Mouse (Mus musculus): ENCODE data around the gene Akr1d1. TPM values are rescaled to one million over a fixed set of nuclear protein-coding genes. Genes with fewer than 3 reads are reported as not detected.

Akr1d1 gene
- polyA plus RNA-seq, 1 experiment from 2014 or later, result not detected

DNA sequence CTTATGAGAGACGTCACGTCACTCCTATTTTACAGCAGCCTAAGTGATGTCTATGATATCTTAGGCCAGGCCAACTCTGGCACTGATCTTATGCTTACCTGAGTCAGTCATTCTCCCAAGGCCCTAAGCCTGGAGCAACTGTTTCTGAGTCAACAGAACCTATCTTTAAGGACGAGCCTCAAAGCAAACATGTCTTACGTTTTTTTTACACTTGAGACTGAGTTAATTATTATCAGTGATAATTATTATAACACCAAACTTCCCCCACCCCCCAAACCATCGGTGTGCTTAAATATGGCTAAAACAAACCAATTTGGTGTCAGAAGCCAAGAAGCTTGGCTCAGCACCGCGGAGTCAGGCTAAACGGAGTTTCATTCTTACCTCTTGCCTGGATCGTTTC lies 9.4 kb downstream of the Akr1d1 start:
- Histone ChIP-seq H3K4me1 (ENCODE audit: control insufficient read depth in 2 of 2, insufficient read depth in 2 of 2, low read length in 2 of 2) (no peaks in the 10 kb centered on the region), H3K9me3 (ENCODE audit: control insufficient read depth, low read length) (no peaks in the 10 kb centered on the region), H3K4me3 (ENCODE audit: control insufficient read depth in 1 of 2, insufficient read depth in 1 of 2, low read depth in 1 of 2, low read length in 2 of 2) (no peak overlapping the region), H3K4me2 (ENCODE audit: low read length) (no peak overlapping the region), H3K9ac (ENCODE audit: low read length) (no peak overlapping the region), H3K36me3 (ENCODE audit: control insufficient read depth, insufficient read depth, low read length) (no peaks in the 10 kb centered on the region), H3K27ac (replicated peaks in 1 of 2; ENCODE audit: control insufficient read depth in 1 of 2, insufficient read depth in 1 of 2, low read depth in 2 of 2, low read length in 2 of 2) (no peak overlapping the region), H3K27me3 (ENCODE audit: control insufficient read depth, insufficient read depth, low read length) (no peaks in the 10 kb centered on the region)
- WGBS, result 83% methylated on average over 9 of the region's 9 CpGs
- ATAC-seq (ENCODE audit: insufficient number of reproducible peaks, insufficient read depth, low FRiP score, low read depth), result no peak

DNA sequence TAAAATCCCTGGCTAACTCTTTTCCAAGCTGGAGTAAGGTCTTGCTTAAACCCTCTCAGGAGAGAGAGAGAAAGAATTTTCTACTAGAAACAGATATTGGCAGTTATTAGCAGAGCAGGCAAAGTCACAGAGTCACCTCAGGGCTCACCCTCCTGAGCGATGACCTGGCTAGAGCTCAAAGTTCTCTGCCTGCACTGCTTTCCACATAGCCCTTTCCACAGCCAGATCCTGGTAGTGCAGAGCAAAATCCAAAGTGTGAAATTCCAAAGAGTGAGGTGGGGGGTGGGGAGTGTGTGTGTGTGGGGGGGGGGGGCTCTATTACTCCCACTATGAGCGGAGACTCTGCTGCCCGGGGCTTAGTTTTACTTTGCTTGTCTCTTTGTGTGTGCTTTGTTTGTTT lies 10.1 kb downstream of the Akr1d1 start:
- no peak overlapping the region for H3K4me3 ChIP-seq (ENCODE audit: control insufficient read depth in 1 of 2, insufficient read depth in 1 of 2, low read depth in 1 of 2, low read length in 2 of 2)
- no peaks in the 10 kb centered on the region for H3K4me1 ChIP-seq (ENCODE audit: control insufficient read depth in 2 of 2, insufficient read depth in 2 of 2, low read length in 2 of 2)
- H3K4me2 ChIP-seq (ENCODE audit: low read length), result no peak overlapping the region
- H3K36me3 ChIP-seq (ENCODE audit: control insufficient read depth, insufficient read depth, low read length), result no peaks in the 10 kb centered on the region
- no peaks in the 10 kb centered on the region for H3K9me3 ChIP-seq (ENCODE audit: control insufficient read depth, low read length)
- no peak for ATAC-seq (ENCODE audit: insufficient number of reproducible peaks, insufficient read depth, low FRiP score, low read depth)
- no peak overlapping the region for H3K9ac ChIP-seq (ENCODE audit: low read length)
- no peak overlapping the region for H3K27ac ChIP-seq (replicated peaks in 1 of 2; ENCODE audit: control insufficient read depth in 1 of 2, insufficient read depth in 1 of 2, low read depth in 2 of 2, low read length in 2 of 2)
- no peaks in the 10 kb centered on the region for H3K27me3 ChIP-seq (ENCODE audit: control insufficient read depth, insufficient read depth, low read length)
- 37% methylated on average over 3 of the region's 3 CpGs for WGBS

DNA sequence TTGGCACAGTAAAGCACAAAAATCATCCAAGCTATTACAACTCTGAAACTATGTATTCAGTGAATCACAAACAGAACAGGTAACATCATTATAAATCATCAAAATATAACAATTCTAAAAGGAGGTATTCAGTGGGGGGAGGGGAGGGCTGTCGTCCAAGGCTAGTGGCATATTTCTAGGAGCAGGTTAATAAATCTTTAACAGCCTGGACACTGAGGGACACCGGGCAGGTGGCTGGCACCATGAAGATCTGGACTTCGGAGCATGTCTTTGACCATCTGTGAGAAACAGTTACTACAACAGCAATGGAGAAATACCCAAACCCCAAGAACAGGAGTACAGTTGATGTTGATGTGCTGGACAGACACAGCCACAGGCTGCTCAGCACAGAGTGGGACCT lies 11.2 kb downstream of the Akr1d1 start:
- no peak for ATAC-seq (ENCODE audit: insufficient number of reproducible peaks, insufficient read depth, low FRiP score, low read depth)
- no peaks in the 10 kb centered on the region for H3K36me3 ChIP-seq (ENCODE audit: control insufficient read depth, insufficient read depth, low read length)
- no peaks in the 10 kb centered on the region for H3K27me3 ChIP-seq (ENCODE audit: control insufficient read depth, insufficient read depth, low read length)

DNA sequence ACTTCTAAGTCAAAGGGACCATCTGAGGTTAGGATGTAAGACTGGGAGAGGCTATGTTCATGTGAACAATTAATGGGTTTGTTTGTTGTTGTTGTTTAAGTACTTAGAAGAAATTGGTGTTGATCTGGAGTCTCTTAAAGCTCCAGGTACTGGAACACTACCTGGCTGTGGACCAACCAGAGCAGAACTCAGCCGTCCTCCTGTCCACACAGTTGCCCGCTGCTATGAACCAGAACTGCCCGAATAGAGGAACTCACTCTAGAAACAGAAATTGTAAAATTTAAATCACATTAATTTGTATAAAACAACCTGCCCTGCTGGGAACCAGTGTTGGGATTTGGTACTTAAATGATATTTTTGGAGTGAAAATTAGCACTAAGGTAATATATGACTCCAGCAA lies 12.2 kb downstream of the Akr1d1 start:
- Histone ChIP-seq H3K27ac (replicated peaks in 1 of 2; ENCODE audit: control insufficient read depth in 1 of 2, insufficient read depth in 1 of 2, low read depth in 2 of 2, low read length in 2 of 2) (no peak overlapping the region), H3K36me3 (ENCODE audit: control insufficient read depth, insufficient read depth, low read length) (no peaks in the 10 kb centered on the region), H3K27me3 (ENCODE audit: control insufficient read depth, insufficient read depth, low read length) (no peaks in the 10 kb centered on the region), H3K4me3 (ENCODE audit: control insufficient read depth in 1 of 2, insufficient read depth in 1 of 2, low read depth in 1 of 2, low read length in 2 of 2) (no peak overlapping the region), H3K4me2 (ENCODE audit: low read length) (no peak overlapping the region), H3K9me3 (ENCODE audit: control insufficient read depth, low read length) (no peaks in the 10 kb centered on the region), H3K9ac (ENCODE audit: low read length) (no peak overlapping the region), H3K4me1 (ENCODE audit: control insufficient read depth in 2 of 2, insufficient read depth in 2 of 2, low read length in 2 of 2) (no peaks in the 10 kb centered on the region)
- 91% methylated on average over 3 of the region's 3 CpGs for WGBS
- ATAC-seq (ENCODE audit: insufficient number of reproducible peaks, insufficient read depth, low FRiP score, low read depth), result no peak

More for the DNA sequence above, 11.2 kb downstream of the Akr1d1 start:
- 77% methylated on average over 3 of the region's 3 CpGs for WGBS
- Histone ChIP-seq H3K4me2 (ENCODE audit: low read length) (no peak overlapping the region), H3K9me3 (ENCODE audit: control insufficient read depth, low read length) (no peaks in the 10 kb centered on the region), H3K4me3 (ENCODE audit: control insufficient read depth in 1 of 2, insufficient read depth in 1 of 2, low read depth in 1 of 2, low read length in 2 of 2) (no peak overlapping the region), H3K9ac (ENCODE audit: low read length) (no peak overlapping the region), H3K4me1 (ENCODE audit: control insufficient read depth in 2 of 2, insufficient read depth in 2 of 2, low read length in 2 of 2) (no peaks in the 10 kb centered on the region), H3K27ac (replicated peaks in 1 of 2; ENCODE audit: control insufficient read depth in 1 of 2, insufficient read depth in 1 of 2, low read depth in 2 of 2, low read length in 2 of 2) (no peak overlapping the region)

DNA sequence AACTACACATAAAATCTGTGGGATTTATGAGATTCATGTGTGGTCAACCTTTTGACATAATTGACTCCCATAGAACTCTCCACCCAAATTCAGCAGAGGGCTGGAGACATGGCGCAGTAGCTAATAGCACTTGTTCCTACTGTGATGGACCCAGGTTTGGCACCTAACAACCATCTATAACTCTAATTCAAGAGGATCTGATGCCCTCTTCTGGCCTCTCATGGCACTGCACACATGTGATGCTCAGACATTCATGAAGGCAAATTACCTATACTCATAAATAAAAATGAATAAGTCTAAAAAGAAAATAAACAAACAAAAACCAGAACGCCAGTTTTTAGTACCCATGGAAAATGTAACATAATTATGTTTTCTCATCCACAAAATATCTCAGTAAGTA lies 22.8 kb downstream of the Akr1d1 start:
- Histone ChIP-seq H3K4me3 (ENCODE audit: control insufficient read depth in 1 of 2, insufficient read depth in 1 of 2, low read depth in 1 of 2, low read length in 2 of 2) (no peak overlapping the region), H3K36me3 (ENCODE audit: control insufficient read depth, insufficient read depth, low read length) (no peaks in the 10 kb centered on the region), H3K27me3 (ENCODE audit: control insufficient read depth, insufficient read depth, low read length) (no peaks in the 10 kb centered on the region), H3K9me3 (ENCODE audit: control insufficient read depth, low read length) (peaks cover 3% of the 10 kb centered on the region; the same call in 1 of the 2 replicates), H3K4me1 (ENCODE audit: control insufficient read depth in 2 of 2, insufficient read depth in 2 of 2, low read length in 2 of 2) (no peaks in the 10 kb centered on the region), H3K9ac (ENCODE audit: low read length) (no peak overlapping the region), H3K4me2 (ENCODE audit: low read length) (no peak overlapping the region), H3K27ac (replicated peaks in 1 of 2; ENCODE audit: control insufficient read depth in 1 of 2, insufficient read depth in 1 of 2, low read depth in 2 of 2, low read length in 2 of 2) (no peak overlapping the region)
- no peak for ATAC-seq (ENCODE audit: insufficient number of reproducible peaks, insufficient read depth, low FRiP score, low read depth)
- WGBS, result 78% methylated on average over 2 of the region's 2 CpGs

DNA sequence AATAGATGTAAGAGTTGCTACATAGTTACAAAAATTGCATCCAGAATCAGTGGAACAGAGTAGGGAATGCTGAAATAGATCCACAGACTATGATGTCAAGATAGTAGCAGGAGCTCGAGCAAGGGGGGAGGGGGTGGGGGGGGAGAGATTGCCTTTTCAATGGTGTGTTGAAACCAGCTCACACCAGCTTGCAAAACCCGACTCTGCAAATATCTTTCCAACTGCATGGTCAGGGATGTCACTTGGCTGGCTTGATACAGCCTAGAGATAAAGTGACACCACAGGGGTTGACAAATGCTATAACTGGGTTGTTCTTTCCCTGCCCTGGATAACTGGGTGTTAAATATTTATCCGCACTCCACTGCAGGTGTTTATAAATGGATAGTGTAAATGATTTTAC lies 24.0 kb downstream of the Akr1d1 start:
- WGBS, result 53% methylated on average over 3 of the region's 3 CpGs
- H3K4me3 ChIP-seq (ENCODE audit: control insufficient read depth in 1 of 2, insufficient read depth in 1 of 2, low read depth in 1 of 2, low read length in 2 of 2), result no peak overlapping the region
- ATAC-seq (ENCODE audit: insufficient number of reproducible peaks, insufficient read depth, low FRiP score, low read depth), result no peak
- no peak overlapping the region for H3K4me2 ChIP-seq (ENCODE audit: low read length)
- H3K4me1 ChIP-seq (ENCODE audit: control insufficient read depth in 2 of 2, insufficient read depth in 2 of 2, low read length in 2 of 2), result no peaks in the 10 kb centered on the region
- no peaks in the 10 kb centered on the region for H3K36me3 ChIP-seq (ENCODE audit: control insufficient read depth, insufficient read depth, low read length)
- no peaks in the 10 kb centered on the region for H3K27me3 ChIP-seq (ENCODE audit: control insufficient read depth, insufficient read depth, low read length)
- no peak overlapping the region for H3K9ac ChIP-seq (ENCODE audit: low read length)
- H3K9me3 ChIP-seq (ENCODE audit: control insufficient read depth, low read length), result peaks cover 3% of the 10 kb centered on the region; the same call in 1 of the 2 replicates
- no peak overlapping the region for H3K27ac ChIP-seq (replicated peaks in 1 of 2; ENCODE audit: control insufficient read depth in 1 of 2, insufficient read depth in 1 of 2, low read depth in 2 of 2, low read length in 2 of 2)

DNA sequence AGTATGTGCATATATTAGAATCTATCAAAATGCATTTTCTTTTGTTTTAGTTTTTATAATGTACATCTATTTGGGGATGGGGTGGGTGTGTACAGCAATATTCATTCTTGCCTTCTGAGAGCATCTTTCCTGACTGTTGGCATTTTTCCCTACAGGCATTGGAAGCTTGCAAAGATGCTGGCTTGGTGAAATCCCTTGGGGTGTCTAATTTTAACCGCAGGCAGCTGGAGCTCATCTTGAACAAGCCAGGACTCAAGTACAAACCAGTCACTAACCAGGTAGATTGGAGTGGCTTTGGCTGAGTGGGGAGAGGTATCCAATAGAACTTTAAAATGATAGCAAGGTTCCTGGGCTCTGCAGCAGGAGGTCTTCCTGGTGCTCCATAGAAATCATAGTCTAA lies 24.4 kb downstream of the Akr1d1 start:
- ATAC-seq (ENCODE audit: insufficient number of reproducible peaks, insufficient read depth, low FRiP score, low read depth), result no peak
- Histone ChIP-seq H3K4me1 (ENCODE audit: control insufficient read depth in 2 of 2, insufficient read depth in 2 of 2, low read length in 2 of 2) (no peaks in the 10 kb centered on the region), H3K9ac (ENCODE audit: low read length) (no peak overlapping the region), H3K9me3 (ENCODE audit: control insufficient read depth, low read length) (peaks cover 3% of the 10 kb centered on the region; the same call in 1 of the 2 replicates), H3K27me3 (ENCODE audit: control insufficient read depth, insufficient read depth, low read length) (no peaks in the 10 kb centered on the region), H3K27ac (replicated peaks in 1 of 2; ENCODE audit: control insufficient read depth in 1 of 2, insufficient read depth in 1 of 2, low read depth in 2 of 2, low read length in 2 of 2) (no peak overlapping the region), H3K4me3 (ENCODE audit: control insufficient read depth in 1 of 2, insufficient read depth in 1 of 2, low read depth in 1 of 2, low read length in 2 of 2) (no peak overlapping the region), H3K36me3 (ENCODE audit: control insufficient read depth, insufficient read depth, low read length) (no peaks in the 10 kb centered on the region), H3K4me2 (ENCODE audit: low read length) (no peak overlapping the region)
- 57% methylated on average over 1 of the region's 1 CpGs for WGBS

DNA sequence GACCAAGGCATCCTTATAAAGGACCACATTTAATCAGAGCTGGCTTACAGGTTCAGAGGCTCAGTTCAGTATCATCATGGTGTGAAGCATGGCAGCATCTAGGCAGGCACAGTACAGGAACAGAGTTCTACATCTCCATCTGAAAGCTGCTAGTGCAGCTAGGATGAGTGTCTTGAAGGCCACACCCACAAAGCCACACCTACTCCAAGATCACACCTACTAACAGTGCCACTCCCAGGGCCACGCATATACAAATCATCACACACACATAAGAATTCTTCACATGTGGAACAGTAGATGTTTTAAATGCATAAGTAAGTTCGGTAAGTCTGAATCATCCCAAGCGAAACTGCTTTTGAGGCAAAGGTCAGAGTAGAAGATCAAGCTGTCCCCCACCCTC lies 33.9 kb downstream of the Akr1d1 start:
- Histone ChIP-seq H3K9ac (ENCODE audit: low read length) (no peak overlapping the region), H3K4me2 (ENCODE audit: low read length) (no peak overlapping the region), H3K4me1 (ENCODE audit: control insufficient read depth in 2 of 2, insufficient read depth in 2 of 2, low read length in 2 of 2) (no peaks in the 10 kb centered on the region), H3K27me3 (ENCODE audit: control insufficient read depth, insufficient read depth, low read length) (no peaks in the 10 kb centered on the region), H3K9me3 (ENCODE audit: control insufficient read depth, low read length) (no peaks in the 10 kb centered on the region), H3K27ac (replicated peaks in 1 of 2; ENCODE audit: control insufficient read depth in 1 of 2, insufficient read depth in 1 of 2, low read depth in 2 of 2, low read length in 2 of 2) (no peak overlapping the region), H3K4me3 (ENCODE audit: control insufficient read depth in 1 of 2, insufficient read depth in 1 of 2, low read depth in 1 of 2, low read length in 2 of 2) (no peak overlapping the region), H3K36me3 (ENCODE audit: control insufficient read depth, insufficient read depth, low read length) (no peaks in the 10 kb centered on the region)
- WGBS, result 75% methylated on average over 3 of the region's 3 CpGs
- no peak for ATAC-seq (ENCODE audit: insufficient number of reproducible peaks, insufficient read depth, low FRiP score, low read depth)

Data from heart, embryonic 14.5 days (tissue).